Mouse (Mus musculus) hindbrain, postnatal 0 days (tissue): ENCODE measurements around the gene Atp8a2. TPM values are rescaled to one million over a fixed set of nuclear protein-coding genes. Genes with fewer than 3 reads are reported as not detected.
"Not testable (repeated sequence)": the region's sequence is repeated elsewhere in the genome, so short reads cannot be mapped to it uniquely, and the experiment has no call there.

Experiments
- ATAC-seq: fragments of 200-750 bp; cut with Nextera tagmentation; 2 replicates; pipeline ENCODE4 v1.8.0; 2017; ENCODE audit warnings: mild to moderate bottlenecking, moderate TSS enrichment, moderate library complexity
- DNase-seq: peaks from one replicate; pipeline ENCODE4 v3.0.0-alpha.2; 2015; ENCODE audit warnings: low spot score
- H3K27ac ChIP-seq: fragments of 300-500 bp; sonication (generic); 2 replicates; pipeline ENCODE4 v1.5.1; 2014; ENCODE audit warnings: mild to moderate bottlenecking
- H3K27me3 ChIP-seq: fragments of 300-500 bp; sonication (generic); 2 replicates; pipeline ENCODE4 v1.6.1; 2014; ENCODE audit warnings: low read length, mixed read lengths; ENCODE audit not compliant: insufficient read depth
- H3K36me3 ChIP-seq: fragments of 300-500 bp; sonication (generic); 2 replicates; pipeline ENCODE4 v1.6.1; 2014; ENCODE audit warnings: low read length, mixed read lengths; ENCODE audit not compliant: insufficient read depth
- H3K4me1 ChIP-seq: fragments of 300-500 bp; sonication (generic); 2 replicates; pipeline ENCODE4 v1.6.1; 2014; ENCODE audit warnings: antibody characterized with exemption, low read length, mixed read lengths; ENCODE audit not compliant: insufficient read depth
- H3K4me2 ChIP-seq: fragments of 300-500 bp; sonication (generic); 2 replicates; pipeline ENCODE4 v1.6.1; 2014; ENCODE audit warnings: low read depth, mild to moderate bottlenecking, low read length, moderate library complexity, mixed read lengths
- H3K4me3 ChIP-seq: fragments of 300-500 bp; sonication (generic); 2 replicates; pipeline ENCODE4 v1.5.1; 2014; ENCODE audit warnings: low read length
- H3K9ac ChIP-seq: fragments of 300-500 bp; sonication (generic); replicated peaks from 2 replicates; pipeline ENCODE4 v1.6.1; 2014; ENCODE audit warnings: mild to moderate bottlenecking, low read length, moderate library complexity, mixed read lengths
- H3K9me3 ChIP-seq: fragments of 300-500 bp; sonication (generic); 2 replicates; pipeline ENCODE4 v1.6.1; 2016; ENCODE audit warnings: low read length, mixed read lengths
- CTCF ChIP-seq: IDR thresholded peaks from 2 replicates; pipeline ENCODE4 v1.5.1; 2016; ENCODE audit warnings: antibody characterized with exemption, control low read depth, low read depth
- WGBS: fragments of 180-500 bp; shearing (Covaris S2); extraction: QIAGEN DNeasy Blood & Tissue Kit; methylation state at CpG from one replicate; pipeline ENCODE4 v1.1.7; 2014; 5-methylcytosine and 5-hydroxymethylcytosine counted together
- polyA plus RNA-seq: library from polyadenylated mRNA; unstranded; fragments of >200 nt; fragmentation: Nextera tagmentation; extraction: Ambion mirVana; gene quantifications from 2 replicates; pipeline ENCODE4 v1.2.1, GENCODE M21; 2015
- total RNA-seq: library from RNA; depleted of rRNA; stranded (reverse); fragments of >200 nt; gene quantifications from 2 replicates; pipeline ENCODE4 v1.2.3, GENCODE M21; 2014

Atp8a2 gene
- total and polyA plus RNA-seq, 2 experiments from 2014 or later = 29.1 to 41.7 TPM

GRCm38 (mm10) chr14:59932355-59932754, 264.6 kb downstream of the Atp8a2 start:
- TF ChIP-seq CTCF = no peak
- Histone ChIP-seq H3K4me3 (no peak overlapping the region), H3K27ac (no peak overlapping the region), H3K27me3 (no peaks in the 10 kb centered on the region), H3K9me3 (no peaks in the 10 kb centered on the region), H3K4me1 (no peaks in the 10 kb centered on the region), H3K9ac (no peak overlapping the region), H3K4me2 (no peak overlapping the region), H3K36me3 (no peaks in the 10 kb centered on the region)
- ATAC-seq = no peak
- no peak for DNase-seq
- WGBS = 59% methylated on average over 6 of the region's 6 CpGs

DNA sequence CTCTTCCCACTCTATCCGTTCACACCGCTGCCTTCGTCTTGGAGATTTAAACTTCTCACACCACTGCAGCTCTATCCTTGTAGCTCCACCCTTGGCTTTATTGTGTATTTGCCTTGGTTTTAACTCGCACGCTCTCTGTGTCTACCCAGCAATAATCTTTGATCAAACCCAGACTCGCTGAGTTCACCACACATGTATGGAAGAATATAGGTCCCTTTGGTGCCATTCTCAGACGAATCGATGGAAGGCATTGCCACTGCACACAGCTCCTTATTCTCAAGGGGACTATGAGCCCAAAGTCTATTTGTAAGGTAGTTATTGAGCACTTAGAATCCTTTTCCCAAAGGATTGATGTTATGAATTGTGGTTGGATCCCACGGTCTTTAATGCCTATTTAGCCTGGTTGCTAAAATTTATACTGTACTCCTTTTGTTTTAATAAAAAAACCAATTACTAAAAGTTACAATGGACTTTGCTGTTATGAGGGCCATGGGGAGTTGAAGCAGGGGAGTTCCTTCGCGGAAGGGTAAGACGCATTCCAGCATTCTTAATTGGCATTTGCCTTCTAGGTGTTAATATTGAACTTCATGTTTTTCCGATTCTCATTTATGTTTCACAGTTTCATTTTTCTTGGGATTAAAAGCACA, 265.4 kb downstream of the Atp8a2 start:
- WGBS = 84% methylated on average over 13 of the region's 13 CpGs
- no peak overlapping the region for H3K27ac ChIP-seq
- no peak for ATAC-seq

GRCm38 (mm10) chr14:59929190-59929589, 267.8 kb downstream of the Atp8a2 start:
- not testable (repeated sequence) for H3K36me3 ChIP-seq, H3K9me3 ChIP-seq, H3K9ac ChIP-seq, H3K4me1 ChIP-seq, ATAC-seq, H3K4me3 ChIP-seq, H3K4me2 ChIP-seq, H3K27me3 ChIP-seq, H3K27ac ChIP-seq, DNase-seq
- 91% methylated on average over 1 of the region's 1 CpGs for WGBS

More for the DNA sequence above, 265.4 kb downstream of the Atp8a2 start:
- Histone ChIP-seq H3K4me3 (no peak overlapping the region), H3K4me2 (no peak overlapping the region), H3K4me1 (no peaks in the 10 kb centered on the region), H3K27me3 (no peaks in the 10 kb centered on the region), H3K9me3 (no peaks in the 10 kb centered on the region), H3K9ac (no peak overlapping the region), H3K36me3 (no peaks in the 10 kb centered on the region)
- no peak for TF ChIP-seq CTCF
- no peak for DNase-seq

GRCm38 (mm10) chr14:59928781-59929180, 268.2 kb downstream of the Atp8a2 start:
- DNase-seq (no peak), ATAC-seq (no peak)
- Histone ChIP-seq H3K4me3 (no peak overlapping the region), H3K27ac (no peak overlapping the region), H3K36me3 (no peaks in the 10 kb centered on the region), H3K4me1 (no peaks in the 10 kb centered on the region), H3K27me3 (no peaks in the 10 kb centered on the region), H3K4me2 (no peak overlapping the region), H3K9ac (no peak overlapping the region), H3K9me3 (no peaks in the 10 kb centered on the region)
- TF ChIP-seq CTCF = no peak
- WGBS = 82% methylated on average over 5 of the region's 5 CpGs

DNA sequence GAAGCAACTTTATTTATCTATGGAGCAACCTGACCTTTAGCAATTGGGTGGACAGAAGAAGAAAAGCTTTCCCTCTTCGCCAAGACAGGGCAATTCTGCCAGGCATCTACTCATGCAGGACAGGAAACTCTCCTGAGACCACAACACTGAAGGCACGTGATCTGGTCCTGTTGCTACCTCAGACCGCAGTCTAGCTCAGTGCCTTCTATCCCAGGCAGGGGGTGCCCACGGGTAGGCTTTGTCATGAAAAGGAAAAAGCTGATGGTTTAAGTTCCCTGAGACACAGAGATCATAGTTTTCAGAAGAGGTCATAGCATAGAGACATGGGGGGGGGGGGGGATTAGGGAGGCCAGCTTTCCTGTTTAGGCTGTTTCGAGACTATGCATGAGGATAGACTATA, 269.2 kb downstream of the Atp8a2 start:
- ATAC-seq (no peak), DNase-seq (no peak)
- Histone ChIP-seq H3K4me3 (no peak overlapping the region), H3K4me1 (no peaks in the 10 kb centered on the region), H3K27ac (no peak overlapping the region), H3K9me3 (no peaks in the 10 kb centered on the region), H3K4me2 (no peak overlapping the region), H3K36me3 (no peaks in the 10 kb centered on the region), H3K27me3 (no peaks in the 10 kb centered on the region), H3K9ac (no peak overlapping the region)
- TF ChIP-seq CTCF = no peak
- 66% methylated on average over 5 of the region's 5 CpGs for WGBS

GRCm38 (mm10) chr14:59919865-59920264, 277.1 kb downstream of the Atp8a2 start:
- Histone ChIP-seq H3K9ac (no peak overlapping the region), H3K4me3 (no peak overlapping the region), H3K27me3 (no peaks in the 10 kb centered on the region), H3K36me3 (no peaks in the 10 kb centered on the region), H3K4me2 (no peak overlapping the region), H3K27ac (no peak overlapping the region), H3K4me1 (no peaks in the 10 kb centered on the region), H3K9me3 (no peaks in the 10 kb centered on the region)
- no peak for DNase-seq
- ATAC-seq = no peak
- 74% methylated on average over 8 of the region's 8 CpGs for WGBS
- TF ChIP-seq CTCF = no peak

DNA sequence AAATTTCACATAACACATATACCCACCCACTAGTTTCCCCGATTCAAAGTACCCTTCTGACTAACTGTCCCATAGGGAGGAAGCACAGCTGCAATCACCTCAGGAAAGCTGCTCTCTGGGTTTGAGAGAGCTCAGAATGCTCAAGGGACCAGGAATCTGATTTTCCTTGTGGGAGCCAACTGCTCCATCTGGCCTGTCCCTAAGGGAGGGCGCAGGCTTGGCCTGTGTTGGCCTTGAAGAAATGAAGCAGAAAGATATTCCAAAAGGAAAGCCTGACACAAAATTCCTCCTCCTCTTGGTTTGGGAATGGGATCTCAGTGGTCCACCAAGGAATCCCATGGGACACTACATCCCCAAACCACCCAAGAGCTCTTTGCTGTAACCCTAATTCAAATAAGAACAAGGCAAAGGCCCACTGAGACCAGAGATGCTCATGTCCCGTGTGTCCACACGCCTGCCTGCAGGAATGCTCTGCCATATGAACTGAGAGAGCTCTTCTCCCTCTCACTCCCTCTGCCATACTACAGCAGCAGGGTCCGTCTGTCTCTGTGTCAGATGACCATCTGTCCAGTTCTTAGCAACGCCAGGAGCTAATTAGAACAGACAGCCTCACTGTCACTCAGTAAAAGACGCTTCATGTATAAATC, 293.4 kb downstream of the Atp8a2 start:
- Histone ChIP-seq H3K4me2 (no peak overlapping the region), H3K27me3 (no peaks in the 10 kb centered on the region), H3K4me3 (no peak overlapping the region), H3K27ac (no peak overlapping the region), H3K9ac (no peak overlapping the region), H3K9me3 (no peaks in the 10 kb centered on the region), H3K4me1 (no peaks in the 10 kb centered on the region), H3K36me3 (no peaks in the 10 kb centered on the region)
- 64% methylated on average over 7 of the region's 7 CpGs for WGBS
- DNase-seq (no peak), ATAC-seq (no peak)
- no peak for TF ChIP-seq CTCF
